Mouse (Mus musculus): ENCODE data around the gene Tgm2. TPM values are rescaled to one million over a fixed set of nuclear protein-coding genes. Genes with fewer than 3 reads are reported as not detected.

Tgm2 gene
- total RNA-seq (2014; fragmentation: Nextera tagmentation) (not detected in 2 replicates), total RNA-seq (2017) (0.04 and 0.21 TPM in 2 replicates)

GRCm38 (mm10) chr2:158146223-158146622 lies at the start of gene Tgm2:
Tgm2 (minus strand) TSS chr2:158146436.
- ATAC-seq (replicated peaks; ENCODE audit: poor library complexity, severe bottlenecking), result peak; percentile 82

GRCm38 (mm10) chr2:158194945-158195640 lies 48.9 kb upstream of the Tgm2 start:
- peak; percentile 63 for ATAC-seq (replicated peaks; ENCODE audit: poor library complexity, severe bottlenecking)

- no peak for ATAC-seq (replicated peaks; ENCODE audit: poor library complexity, severe bottlenecking)
Measured at GRCm38 (mm10) chr2:158193611-158194336, 47.5 kb upstream of the Tgm2 start.

- no peak for ATAC-seq (replicated peaks; ENCODE audit: poor library complexity, severe bottlenecking)
Measured at GRCm38 (mm10) chr2:158191098-158191497, 44.9 kb upstream of the Tgm2 start.

GRCm38 (mm10) chr2:158189451-158189850 lies 43.2 kb upstream of the Tgm2 start:
- peak; percentile 91 for ATAC-seq (replicated peaks; ENCODE audit: poor library complexity, severe bottlenecking)

GRCm38 (mm10) chr2:158186206-158186871 lies 40.1 kb upstream of the Tgm2 start:
- ATAC-seq (replicated peaks; ENCODE audit: poor library complexity, severe bottlenecking), result no peak

- no peak for ATAC-seq (replicated peaks; ENCODE audit: poor library complexity, severe bottlenecking)
Measured at GRCm38 (mm10) chr2:158183266-158183665, 37.0 kb upstream of the Tgm2 start.

GRCm38 (mm10) chr2:158181932-158182331 lies 35.7 kb upstream of the Tgm2 start:
- no peak for ATAC-seq (replicated peaks; ENCODE audit: poor library complexity, severe bottlenecking)

GRCm38 (mm10) chr2:158180797-158181196 lies 34.6 kb upstream of the Tgm2 start:
- no peak for ATAC-seq (replicated peaks; ENCODE audit: poor library complexity, severe bottlenecking)

GRCm38 (mm10) chr2:158179370-158180111 lies 33.3 kb upstream of the Tgm2 start:
- ATAC-seq (replicated peaks; ENCODE audit: poor library complexity, severe bottlenecking), result no peak

GRCm38 (mm10) chr2:158178696-158179369 lies 32.6 kb upstream of the Tgm2 start:
- peak; percentile 25 for ATAC-seq (replicated peaks; ENCODE audit: poor library complexity, severe bottlenecking)

GRCm38 (mm10) chr2:158178139-158178538 lies 31.9 kb upstream of the Tgm2 start:
- no peak for ATAC-seq (replicated peaks; ENCODE audit: poor library complexity, severe bottlenecking)

GRCm38 (mm10) chr2:158177574-158177973 lies 31.3 kb upstream of the Tgm2 start:
- ATAC-seq (replicated peaks; ENCODE audit: poor library complexity, severe bottlenecking), result no peak

GRCm38 (mm10) chr2:158176763-158177162 lies 30.5 kb upstream of the Tgm2 start:
- no peak for ATAC-seq (replicated peaks; ENCODE audit: poor library complexity, severe bottlenecking)

- ATAC-seq (replicated peaks; ENCODE audit: poor library complexity, severe bottlenecking), result peak; percentile 75
Measured at GRCm38 (mm10) chr2:158175433-158175832, 29.2 kb upstream of the Tgm2 start.

GRCm38 (mm10) chr2:158174958-158175357 lies 28.7 kb upstream of the Tgm2 start:
- peak; percentile 29 for ATAC-seq (replicated peaks; ENCODE audit: poor library complexity, severe bottlenecking)

GRCm38 (mm10) chr2:158174438-158174837 lies 28.2 kb upstream of the Tgm2 start:
- peak; percentile 38 for ATAC-seq (replicated peaks; ENCODE audit: poor library complexity, severe bottlenecking)

GRCm38 (mm10) chr2:158170394-158170793 lies 24.2 kb upstream of the Tgm2 start:
- no peak for ATAC-seq (replicated peaks; ENCODE audit: poor library complexity, severe bottlenecking)

GRCm38 (mm10) chr2:158169771-158170170 lies 23.5 kb upstream of the Tgm2 start:
- ATAC-seq (replicated peaks; ENCODE audit: poor library complexity, severe bottlenecking), result no peak

GRCm38 (mm10) chr2:158169351-158169750 lies 23.1 kb upstream of the Tgm2 start:
- ATAC-seq (replicated peaks; ENCODE audit: poor library complexity, severe bottlenecking), result no peak

All from granulocyte monocyte progenitor cell, adult 5-6 weeks (primary cell).